Mouse (Mus musculus): ENCODE measurements around the gene Ugt2a1.
"Not testable (repeated sequence)": the region's sequence is repeated elsewhere in the genome, so short reads cannot be mapped to it uniquely, and the experiment has no call there.

Gene Ugt2a1

GRCm38 (mm10) chr5:87490771-87491170, at the start of gene Ugt2a1:
Ugt2a1 (minus strand) TSS chr5:87490871.
- in situ Hi-C loops (cut with MboI; ENCODE audit: low sequenced_read_pairs) = no loop called here

- in situ Hi-C loops (cut with MboI; ENCODE audit: low sequenced_read_pairs) = no loop called here
Observed at GRCm38 (mm10) chr5:87538111-87538510, 47.4 kb upstream of the Ugt2a1 start, which contains the start of gene Sult1b1. Sult1b1 (minus strand) TSS chr5:87538195.

- in situ Hi-C loops (cut with MboI; ENCODE audit: low sequenced_read_pairs) = no loop called here
Observed at GRCm38 (mm10) chr5:87535994-87536644, 45.4 kb upstream of the Ugt2a1 start.

- in situ Hi-C loops (cut with MboI; ENCODE audit: low sequenced_read_pairs) = no loop called here
Observed at GRCm38 (mm10) chr5:87532288-87532687, 41.6 kb upstream of the Ugt2a1 start.

DNA sequence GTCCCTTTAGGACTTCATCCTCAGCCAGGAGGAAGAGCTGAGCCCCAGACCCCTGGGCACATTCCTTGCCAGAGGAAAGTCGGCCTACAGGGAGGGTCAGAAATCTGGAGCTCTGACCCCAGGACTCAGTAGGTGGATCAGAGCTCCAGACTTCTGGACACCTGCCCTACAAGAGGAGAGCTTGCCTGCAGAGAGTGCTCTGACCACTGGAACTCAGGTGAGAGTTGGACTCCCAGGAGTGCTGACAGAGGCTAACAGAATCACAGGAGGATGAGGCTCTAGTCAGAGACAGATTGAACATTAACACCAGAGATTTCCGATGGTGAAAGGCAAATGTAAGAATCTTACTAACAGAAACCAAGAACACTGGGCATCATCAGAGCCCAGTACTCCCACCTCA, 32.9 kb upstream of the Ugt2a1 start:
- in situ Hi-C loops (cut with MboI; ENCODE audit: low sequenced_read_pairs) = not testable (repeated sequence)

GRCm38 (mm10) chr5:87505776-87506458, 15.2 kb upstream of the Ugt2a1 start:
- in situ Hi-C loops (cut with MboI; ENCODE audit: low sequenced_read_pairs) = no loop called here

DNA sequence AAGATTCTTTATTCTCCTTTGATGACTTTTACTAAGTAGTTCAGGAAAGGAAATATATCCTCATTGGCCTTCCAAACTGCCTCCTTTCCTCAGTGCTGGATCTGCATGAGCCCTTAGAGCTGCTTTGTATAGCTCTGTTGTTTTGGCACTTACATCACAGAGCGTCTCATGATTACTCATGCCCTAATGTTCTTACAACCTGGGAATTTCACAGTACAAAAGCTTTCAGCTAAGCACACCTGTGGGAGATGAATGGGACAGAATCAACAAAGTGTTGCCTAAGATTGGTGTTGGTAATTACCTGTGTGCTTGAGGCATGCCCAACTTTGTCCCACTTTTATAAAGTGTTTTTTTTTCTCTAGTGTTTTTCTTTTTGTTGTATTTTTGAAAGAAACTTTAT, 12.0 kb upstream of the Ugt2a1 start:
- in situ Hi-C loops (cut with MboI; ENCODE audit: low sequenced_read_pairs) = no loop called here

GRCm38 (mm10) chr5:87499341-87499740, 8.7 kb upstream of the Ugt2a1 start:
- in situ Hi-C loops (cut with MboI; ENCODE audit: low sequenced_read_pairs) = no loop called here

DNA sequence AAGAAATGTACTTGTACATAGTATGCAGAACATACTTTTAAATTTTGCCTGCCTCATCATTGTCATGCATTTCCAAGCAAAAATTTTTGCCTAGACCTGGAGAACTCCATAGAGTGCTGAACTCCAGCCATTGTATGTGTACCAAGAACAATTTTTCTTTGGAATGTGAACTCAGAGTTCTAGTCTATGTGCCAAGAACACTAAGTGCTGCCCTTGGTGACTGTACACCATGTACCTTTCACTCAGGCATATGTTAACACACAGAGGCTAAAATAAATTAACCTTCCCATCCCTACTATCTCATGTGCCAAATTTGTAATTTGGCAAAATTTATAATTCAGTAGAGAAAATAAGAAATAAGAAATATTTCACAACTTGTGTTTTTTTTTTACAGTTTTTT, 8.3 kb upstream of the Ugt2a1 start:
- in situ Hi-C loops (cut with MboI; ENCODE audit: low sequenced_read_pairs) = no loop called here

- in situ Hi-C loops (cut with MboI; ENCODE audit: low sequenced_read_pairs) = not testable (repeated sequence)
Observed at GRCm38 (mm10) chr5:87486706-87487105, 4.0 kb downstream of the Ugt2a1 start, which contains the start of gene Gm43638. Gm43638 (minus strand) TSS chr5:87486806.

- in situ Hi-C loops (cut with MboI; ENCODE audit: low sequenced_read_pairs) = no loop called here
Observed at GRCm38 (mm10) chr5:87482160-87482559, 8.5 kb downstream of the Ugt2a1 start, which contains the start of gene Ugt2a2. Ugt2a2 (minus strand) TSS chr5:87482260.

DNA sequence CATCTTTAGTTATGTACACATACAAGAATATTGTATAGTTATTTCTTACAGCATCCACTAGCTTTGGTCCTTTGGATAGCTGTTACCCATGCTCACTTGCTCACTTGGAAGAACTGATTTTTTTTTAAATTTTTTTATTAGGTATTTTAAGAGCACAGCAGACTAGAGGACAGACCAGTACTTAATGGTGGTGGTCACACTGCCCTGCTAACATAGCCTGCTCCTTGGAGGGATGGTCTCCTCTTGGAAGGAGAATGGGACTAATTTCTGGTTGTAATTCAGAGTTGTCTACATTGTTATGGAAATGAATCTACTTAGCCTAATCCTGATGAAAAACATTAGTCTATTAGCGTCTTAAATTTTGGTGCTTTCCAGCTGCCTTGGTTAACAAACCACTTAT, 31.9 kb downstream of the Ugt2a1 start:
- in situ Hi-C loops (cut with MboI; ENCODE audit: low sequenced_read_pairs) = no loop called here

GRCm38 (mm10) chr5:87457701-87458100, 33.0 kb downstream of the Ugt2a1 start:
- in situ Hi-C loops (cut with MboI; ENCODE audit: low sequenced_read_pairs) = no loop called here

- in situ Hi-C loops (cut with MboI; ENCODE audit: low sequenced_read_pairs) = no loop called here
Observed at GRCm38 (mm10) chr5:87456216-87456850, 34.3 kb downstream of the Ugt2a1 start.

DNA sequence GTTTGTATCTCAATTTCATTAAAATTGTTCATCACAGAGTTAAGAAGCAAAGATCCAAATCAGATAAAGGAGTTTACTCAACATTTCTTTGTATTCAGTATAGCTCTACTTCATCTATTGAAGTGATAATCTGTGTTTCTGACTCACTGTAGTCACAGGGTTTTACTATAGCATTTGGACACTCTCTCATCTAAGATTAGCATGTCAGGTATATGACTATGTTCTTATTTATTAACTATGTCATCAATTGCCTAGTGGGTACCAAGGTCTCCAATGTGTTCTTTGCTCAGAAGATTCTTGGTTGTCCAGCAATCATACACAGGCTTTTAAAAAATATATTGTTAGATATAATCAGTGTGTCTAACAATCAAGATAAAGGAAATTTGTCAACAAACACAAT, 35.2 kb downstream of the Ugt2a1 start:
- in situ Hi-C loops (cut with MboI; ENCODE audit: low sequenced_read_pairs) = no loop called here

GRCm38 (mm10) chr5:87452514-87452913, 38.2 kb downstream of the Ugt2a1 start:
- in situ Hi-C loops (cut with MboI; ENCODE audit: low sequenced_read_pairs) = not testable (repeated sequence)

DNA sequence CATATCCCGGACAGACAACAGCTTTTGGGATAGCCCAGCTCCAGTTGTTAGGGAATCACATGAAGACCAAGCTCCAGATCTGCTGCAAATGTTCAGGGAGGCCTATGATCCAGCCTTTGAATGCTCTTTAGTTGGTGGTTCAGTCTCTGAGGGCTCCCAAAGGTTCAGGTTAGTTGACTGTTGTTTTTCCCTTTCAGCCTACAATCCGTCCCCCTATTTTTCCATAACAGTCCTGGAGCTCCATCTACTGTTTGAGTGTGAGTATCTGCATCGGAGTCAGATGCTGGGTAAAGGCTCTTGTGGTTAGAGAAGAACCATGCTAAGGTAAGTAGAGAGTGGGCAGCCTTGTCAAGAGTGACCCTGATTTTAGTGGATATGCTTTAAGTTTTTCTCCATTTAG, 54.4 kb downstream of the Ugt2a1 start:
- in situ Hi-C loops (cut with MboI; ENCODE audit: low sequenced_read_pairs) = no loop called here

GRCm38 (mm10) chr5:87425676-87426075, 65.0 kb downstream of the Ugt2a1 start:
- in situ Hi-C loops (cut with MboI; ENCODE audit: low sequenced_read_pairs) = no loop called here

- in situ Hi-C loops (cut with MboI; ENCODE audit: low sequenced_read_pairs) = not testable (repeated sequence)
Observed at GRCm38 (mm10) chr5:87424041-87424440, 66.6 kb downstream of the Ugt2a1 start, which contains the start of gene Ugt2b38. Ugt2b38 (minus strand) TSS chr5:87424203.

All from CH12F3 (cell line).